ENCODE assay signal across 8 mouse cellular contexts in the genomic region with DNA sequence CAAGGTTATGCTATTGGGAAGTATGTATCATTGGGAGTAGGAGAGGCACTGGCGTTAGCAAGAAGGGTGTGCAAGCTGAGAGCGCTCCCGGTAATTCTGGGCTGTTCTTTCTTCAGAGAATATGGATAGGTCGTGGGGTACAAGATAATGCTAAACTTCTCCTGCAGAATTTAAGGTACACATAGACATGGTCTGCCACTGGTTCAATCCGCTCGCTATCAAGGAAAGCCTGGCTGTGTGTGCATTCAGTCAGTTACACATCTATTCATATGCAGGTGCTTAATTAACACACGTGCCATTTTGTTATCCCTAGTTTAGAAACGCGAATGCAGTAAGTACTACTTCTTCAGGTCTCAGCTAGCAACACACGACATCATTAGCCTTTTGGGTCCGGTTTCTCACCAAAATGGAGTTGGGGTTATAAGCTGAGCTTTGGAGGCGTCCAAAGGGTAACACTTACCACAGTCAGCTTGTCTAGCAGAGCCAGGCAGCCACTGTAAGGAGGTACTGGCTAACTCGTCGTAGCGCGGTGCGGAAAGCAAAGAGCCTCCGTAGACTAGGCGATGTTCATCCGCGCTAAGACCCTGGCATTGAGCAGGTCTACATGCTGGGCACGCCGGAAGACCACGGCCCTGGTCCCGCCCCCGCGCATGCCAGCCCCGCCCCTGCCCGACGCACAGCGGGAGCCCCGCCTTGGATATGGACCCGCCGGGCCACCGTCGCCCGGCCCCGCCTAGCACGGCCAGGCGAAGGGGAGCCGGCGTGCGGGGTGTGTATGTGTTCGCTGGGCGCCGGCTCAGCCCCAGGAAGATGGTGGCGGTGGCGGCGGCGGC. TPM values are rescaled to one million over a fixed set of nuclear protein-coding genes. Genes with fewer than 3 reads are reported as not detected.
DNase-seq lines count a peak whose midpoint lies in the region; ATAC-seq lines count a peak whose summit lies in the region.

A gene (minus strand): TSS at position 656 of the 833 bp plus-strand sequence.
A gene (plus strand): TSS at position 745 of the 833 bp plus-strand sequence.

- H3K4me2 ChIP-seq in hindbrain, embryonic 11.5 days (replicated peaks; ENCODE audit: low read depth, low read length): peak within 1 kb of the TSS; percentile 85

- peak; percentile 98 for ATAC-seq in hindbrain, embryonic 11.5 days (ENCODE audit: low FRiP score)

- peak within 1 kb of the TSS; percentile 89 for H3K9ac ChIP-seq in hindbrain, embryonic 11.5 days (ENCODE audit: low read depth, low read length)

- DNase-seq in MN1 (ENCODE audit: low spot score): peak; percentile 93
- DNase-seq in cerebellum, adult 9-10 months: peak; percentile 87
- peak; percentile 67 to 91 for DNase-seq in frontal cortex, adult 2 months (ENCODE audit: extremely low spot score in 1 of 2, low spot score in 1 of 2)
- DNase-seq in hindbrain, embryonic 11.5 days (ENCODE audit: low spot score): peak; percentile 97
- DNase-seq in layer of hippocampus, postnatal 10 days (ENCODE audit: low spot score in 2 of 2): peak; percentile 87 to 93
- DNase-seq in lung, postnatal 10 days: peak; percentile 94
- DNase-seq in ovary, postnatal 36 days (ENCODE audit: low spot score): peak; percentile 93
- peak; percentile 94 for DNase-seq in thymus, postnatal 25 days

- no peaks in the 10 kb centered on the region for H3K27me3 ChIP-seq in hindbrain, embryonic 11.5 days (ENCODE audit: control insufficient read depth, insufficient read depth, low read length)

- no peaks in the 10 kb centered on the region for H3K36me3 ChIP-seq in hindbrain, embryonic 11.5 days (ENCODE audit: control insufficient read depth, insufficient read depth, low read length)

- no peaks in the 10 kb centered on the region for H3K9me3 ChIP-seq in hindbrain, embryonic 11.5 days (ENCODE audit: control insufficient read depth, low read length)

- peak within 1 kb of the TSS; percentile 97 for H3K4me3 ChIP-seq in hindbrain, embryonic 11.5 days (ENCODE audit: low read depth, low read length)

- 5% methylated on average over 44 of the region's 50 CpGs for WGBS in hindbrain, embryonic 11.5 days

- H3K4me1 ChIP-seq in hindbrain, embryonic 11.5 days (replicated peaks; ENCODE audit: control insufficient read depth, insufficient read depth, low read length): peaks cover 5% of the 10 kb centered on the region; the same call in 1 of the 2 replicates

- H3K27ac ChIP-seq in hindbrain, embryonic 11.5 days (ENCODE audit: low read depth, low read length): peak within 1 kb of the TSS; percentile 81

RNA-seq across cellular contexts. Expression of the first gene that starts in this region (rescaled TPM):
- polyA plus RNA-seq in frontal cortex, adult 2 months (2012; rRNA removed): 61.7 and 70.1 TPM in 2 replicates
- 66.8 and 70.6 TPM in 2 replicates for polyA plus RNA-seq in hindbrain, embryonic 11.5 days (2014; fragmentation: Nextera tagmentation; extraction: Ambion mirVana)
- 10 to 100 TPM; 79.8 to 94.0 TPM for total RNA-seq in layer of hippocampus, postnatal 10 days (2021)

RNA-seq across cellular contexts. Expression of the second gene that starts in this region (rescaled TPM):
- 52.4 and 55.7 TPM in 2 replicates for polyA plus RNA-seq in frontal cortex, adult 2 months (2012; rRNA removed)
- 9.3 and 9.9 TPM in 2 replicates for polyA plus RNA-seq in hindbrain, embryonic 11.5 days (2014; fragmentation: Nextera tagmentation; extraction: Ambion mirVana)
- 100 to 1,000 TPM; 103 TPM for total RNA-seq in layer of hippocampus, postnatal 10 days (2021)

Comparison
In these comparisons a context has a peak if more than half of its experiments do, and no peak if none do; other contexts are left out.
1. Peak in every context shown above with its lines: DNase-seq, ATAC-seq, H3K4me3 ChIP-seq and H3K27ac ChIP-seq.